Mouse (Mus musculus) Patski (cell line): ENCODE measurements around the gene Slc26a8. TPM values are rescaled to one million over a fixed set of nuclear protein-coding genes. Genes with fewer than 3 reads are reported as not detected.

Experiments
- ATAC-seq: fragments of 100-300 bp; one replicate; pipeline ENCODE4 v1.8.0; 2021
- CTCF ChIA-PET: fragments of 350-600 bp; sonication (Branson Sonifier 250); formaldehyde crosslinking; loops from one replicate; lab custom pipeline; 2022; ENCODE audit warnings: inconsistent platforms; lab: Charles Lee
- POLR2A ChIA-PET: fragments of 350-600 bp; sonication (Branson Sonifier 250); formaldehyde crosslinking; loops from one replicate; lab custom pipeline; 2022; ENCODE audit warnings: antibody characterized with exemption, inconsistent platforms; lab: Charles Lee
- DNase-seq: peaks from one replicate; pipeline ENCODE4 v3.0.0-alpha.2; 2011; ENCODE audit warnings: low read depth, low spot score
- H3K27me3 ChIP-seq: fragments of 371-371 bp; one replicate; pipeline ENCODE4 v1.5.1; 2021
- CTCF ChIP-seq: fragments of 100-300 bp; IDR thresholded peaks from one replicate; pipeline ENCODE4 v1.5.1; 2021
- in situ Hi-C: fragments of 300-500 bp; cut with MboI; formaldehyde crosslinking; loops from 3 replicates; pipeline ENCODE4 v1.11.1; 2018; ENCODE audit warnings: low pct_unique_long_range_greater_than_20kb, mixed read lengths
- polyA plus RNA-seq: library from polyadenylated mRNA; unstranded; gene quantifications from one replicate; pipeline ENCODE4 v1.2.3, GENCODE M21; 2021

Gene Slc26a8
- polyA plus RNA-seq, 1 experiment from 2014 or later: 0.73 TPM

- no peaks in the 10 kb centered on the region for H3K27me3 ChIP-seq
- ChIA-PET CTCF (interaction anchor here (0.7 to 2.6 kb wide), 2 partner anchors 13 to 16 kb away, joined by 3 to 14 read pairs; partner anchors contain the start of gene Srpk1), POLR2A (no interaction called here)
- ATAC-seq: no peak
- no peak for DNase-seq
- in situ Hi-C loops: no loop called here
- TF ChIP-seq CTCF: no peak
Measured at GRCm38 (mm10) chr17:28609543-28609942, 80.5 kb downstream of the Slc26a8 start.

DNA sequence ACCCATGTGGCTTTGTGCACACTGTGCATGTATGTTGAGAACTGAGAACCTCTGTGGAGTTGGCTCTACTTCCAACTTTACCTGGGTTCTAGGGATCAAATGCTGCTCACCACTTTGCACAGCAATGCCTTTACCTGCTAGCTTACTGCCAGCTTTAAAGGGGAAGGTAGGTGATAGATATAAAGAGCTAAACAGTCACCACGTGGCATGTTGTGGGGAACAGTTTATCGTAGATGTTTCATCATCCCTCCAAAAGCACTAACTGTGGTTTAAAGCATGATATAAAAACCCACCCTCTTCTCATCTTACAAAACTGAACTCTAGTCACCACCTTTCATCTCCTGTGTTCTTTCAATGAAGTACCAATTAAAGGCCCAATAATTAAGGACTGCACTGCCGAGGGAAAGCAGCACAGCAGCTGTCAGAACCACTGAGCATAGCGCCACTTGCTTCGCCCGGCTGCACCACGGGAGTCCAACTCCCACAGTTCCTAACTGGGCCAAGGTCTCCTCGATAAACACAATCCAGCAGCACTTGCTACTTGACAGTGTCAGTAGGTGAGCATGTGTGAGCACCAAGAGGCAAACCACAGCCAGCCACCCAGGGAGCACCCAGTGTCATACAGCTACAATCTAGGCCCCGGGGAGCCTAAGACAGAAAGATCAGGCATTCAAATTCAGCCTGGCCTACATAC lies 88.3 kb downstream of the Slc26a8 start:
- POLR2A ChIA-PET: no interaction called here
- in situ Hi-C loops: no loop called here
- no peaks in the 10 kb centered on the region for H3K27me3 ChIP-seq
- ATAC-seq (no peak), DNase-seq (no peak)
- CTCF ChIA-PET: interaction anchor here (1.9 kb wide), 1 partner anchor 9 kb away, joined by 7 read pairs; no protein-coding TSS in a partner anchor
- TF ChIP-seq CTCF: no peak

DNA sequence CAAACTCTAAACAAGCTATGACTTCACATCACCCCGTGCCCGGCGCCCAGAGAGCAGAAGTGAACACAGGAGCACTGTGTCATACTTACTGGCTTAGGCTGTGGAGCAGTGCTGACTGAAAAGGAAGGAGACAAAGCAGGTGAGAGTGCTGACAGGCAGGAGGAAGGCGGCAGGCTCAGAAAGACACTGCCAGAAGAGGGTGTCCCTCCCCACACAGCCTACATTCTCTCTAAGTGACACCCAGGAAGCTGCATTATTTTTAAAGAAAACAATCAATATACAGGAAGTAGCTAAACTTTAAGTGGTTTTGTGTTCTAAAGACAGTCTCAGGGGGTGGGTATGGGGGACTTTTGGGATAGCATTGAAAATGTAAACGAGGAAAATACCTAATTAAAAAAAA lies 89.3 kb downstream of the Slc26a8 start:
- ChIA-PET CTCF (interaction anchor here (1.9 kb wide), 1 partner anchor 8 kb away, joined by 7 read pairs; no protein-coding TSS in a partner anchor), POLR2A (no interaction called here)
- no peaks in the 10 kb centered on the region for H3K27me3 ChIP-seq
- ATAC-seq (no peak), DNase-seq (no peak)
- no peak for TF ChIP-seq CTCF
- in situ Hi-C loops: no loop called here

- no peak for ATAC-seq
- POLR2A ChIA-PET: interaction anchor here (0.6 to 0.8 kb wide), 2 partner anchors 54 to 67 kb away, joined by 3 read pairs; no protein-coding TSS in a partner anchor
- TF ChIP-seq CTCF: no peak
- CTCF ChIA-PET: interaction anchor here (0.9 to 2.9 kb wide), 5 partner anchors 8 to 24 kb away, joined by 3 to 14 read pairs (median 7); no protein-coding TSS in a partner anchor
- in situ Hi-C loops: no loop called here
- no peak for DNase-seq
- no peaks in the 10 kb centered on the region for H3K27me3 ChIP-seq
Measured at GRCm38 (mm10) chr17:28593965-28594364, 96.1 kb downstream of the Slc26a8 start.

DNA sequence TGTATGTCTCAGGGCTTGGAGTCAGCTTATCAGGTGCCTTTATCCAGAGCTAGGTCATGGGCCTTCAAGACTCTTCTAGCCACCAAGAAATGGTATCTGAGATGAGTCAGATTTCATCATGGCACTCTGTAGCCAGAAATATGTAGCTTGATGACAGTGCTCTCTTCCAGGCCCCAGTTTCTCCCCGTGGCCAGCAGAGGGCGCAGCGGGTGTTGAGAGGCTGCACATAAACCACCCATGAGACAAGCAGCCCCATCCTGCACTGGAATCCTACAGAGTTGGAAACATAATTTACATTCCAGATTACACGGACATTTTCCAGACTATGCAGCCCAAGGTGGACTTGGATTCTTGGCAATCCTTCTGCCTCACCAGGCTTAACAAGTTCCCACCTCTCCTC lies 97.0 kb downstream of the Slc26a8 start:
- in situ Hi-C loops: no loop called here
- H3K27me3 ChIP-seq: no peaks in the 10 kb centered on the region
- DNase-seq (peak; percentile 19), ATAC-seq (no peak)
- TF ChIP-seq CTCF: peak; percentile 98
- POLR2A ChIA-PET: interaction anchor here (0.8 kb wide), 1 partner anchor 55 kb away, joined by 3 read pairs; no protein-coding TSS in a partner anchor
- CTCF ChIA-PET: interaction anchor here (0.9 to 2.9 kb wide), 7 partner anchors 9 to 45 kb away, joined by 3 to 14 read pairs (median 5); no protein-coding TSS in a partner anchor

GRCm38 (mm10) chr17:28591476-28591875 lies 98.6 kb downstream of the Slc26a8 start:
- DNase-seq (no peak), ATAC-seq (no peak)
- POLR2A ChIA-PET: no interaction called here
- in situ Hi-C loops: no loop called here
- CTCF ChIA-PET: interaction anchor here (1.1 to 2.4 kb wide), 2 partner anchors 26 to 58 kb away, joined by 3 to 12 read pairs; no protein-coding TSS in a partner anchor
- TF ChIP-seq CTCF: no peak
- H3K27me3 ChIP-seq: no peaks in the 10 kb centered on the region

DNA sequence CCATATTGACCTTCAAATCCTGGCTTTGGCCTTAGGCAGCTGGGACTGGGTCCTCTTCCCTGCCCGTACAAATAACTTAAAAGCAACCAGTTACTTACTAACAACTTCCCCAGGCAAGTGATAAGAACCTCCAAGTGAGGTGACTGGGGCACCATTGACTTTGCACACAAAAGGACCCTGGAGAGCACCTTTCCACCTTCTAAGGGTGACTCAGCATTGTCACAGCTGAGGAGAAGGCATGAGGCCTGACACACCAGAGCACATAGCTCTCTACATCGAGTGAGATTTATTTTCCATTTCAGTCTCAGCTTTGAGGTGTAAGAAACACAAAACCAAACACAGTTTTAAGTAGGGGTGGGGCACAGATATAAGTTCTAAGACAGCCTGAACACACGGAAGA lies 99.4 kb downstream of the Slc26a8 start:
- ChIA-PET POLR2A (no interaction called here), CTCF (no interaction called here)
- ATAC-seq (no peak), DNase-seq (no peak)
- H3K27me3 ChIP-seq: no peaks in the 10 kb centered on the region
- in situ Hi-C loops: no loop called here
- no peak for TF ChIP-seq CTCF

DNA sequence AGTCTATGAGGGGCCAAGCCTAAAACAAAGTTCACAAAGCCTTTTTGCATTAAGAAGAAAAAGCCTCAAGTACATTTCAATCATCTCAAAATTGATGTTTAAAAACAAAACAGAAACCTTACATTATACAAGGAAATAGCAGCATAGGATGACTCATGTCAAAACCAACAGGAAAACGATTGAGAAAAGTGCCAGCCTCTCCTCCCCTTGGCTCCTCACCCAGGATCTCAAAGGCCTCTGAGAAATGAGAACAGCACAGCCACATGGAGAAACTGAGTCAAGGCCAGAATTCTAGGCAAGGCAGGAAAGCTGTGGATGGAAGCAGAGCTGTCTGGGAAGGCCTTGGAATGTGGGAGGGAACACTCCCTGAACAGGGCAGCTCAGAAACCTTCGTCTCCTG lies 101.4 kb downstream of the Slc26a8 start:
- ChIA-PET POLR2A (no interaction called here), CTCF (no interaction called here)
- ATAC-seq: no peak

More for the DNA sequence above, 101.4 kb downstream of the Slc26a8 start:
- no peak for DNase-seq
- no peak for TF ChIP-seq CTCF
- no peaks in the 10 kb centered on the region for H3K27me3 ChIP-seq
- in situ Hi-C loops: no loop called here

Other genes with a start within 250 kb of the Slc26a8 start
- gene Fkbp5, start 172.7 kb downstream of the Slc26a8 start, polyA plus RNA-seq: 9.2 TPM
- gene Armc12, start 159.4 kb downstream of the Slc26a8 start, polyA plus RNA-seq: not detected
- not detected for gene Clpsl2, start 140.8 kb downstream of the Slc26a8 start, polyA plus RNA-seq
- not detected for gene Clps, start 129.5 kb downstream of the Slc26a8 start, polyA plus RNA-seq
- gene Lhfpl5, start 114.6 kb downstream of the Slc26a8 start, polyA plus RNA-seq: 0.09 TPM
- gene Srpk1, start 67.5 kb downstream of the Slc26a8 start, polyA plus RNA-seq: 103 TPM
- gene Mapk14, start 1.1 kb upstream of the Slc26a8 start, polyA plus RNA-seq: 77.9 TPM
- gene AC170998.1, start 35.9 kb upstream of the Slc26a8 start, polyA plus RNA-seq: 30.9 TPM
- gene Mapk13, start 79.1 kb upstream of the Slc26a8 start, polyA plus RNA-seq: 0.23 TPM
- gene Brpf3, start 110.9 kb upstream of the Slc26a8 start, polyA plus RNA-seq: 31.4 TPM
- gene Pnpla1, start 168.2 kb upstream of the Slc26a8 start, polyA plus RNA-seq: not detected
- 0.05 TPM for gene 4930539E08Rik, start 225.1 kb upstream of the Slc26a8 start, polyA plus RNA-seq